Mouse (Mus musculus): ENCODE measurements around the gene Slc16a11. TPM values are rescaled to one million over a fixed set of nuclear protein-coding genes. Genes with fewer than 3 reads are reported as not detected.

Slc16a11 gene
- total RNA-seq, 2 experiments from 2014 or later, result 0.46 to 0.49 TPM

GRCm38 (mm10) chr11:70221603-70222500 lies 9.3 kb downstream of the Slc16a11 start:
- intact Hi-C loops (cut with DNase I), result no loop called here
- DNase-seq, result no peak

- intact Hi-C loops (cut with DNase I), result no loop called here
- DNase-seq, result no peak
These were observed 11.2 kb downstream of the Slc16a11 start for GRCm38 (mm10) chr11:70223724-70224123.

GRCm38 (mm10) chr11:70225798-70226601 lies 13.4 kb downstream of the Slc16a11 start:
- intact Hi-C loops (cut with DNase I), result no loop called here
- no peak for DNase-seq

- intact Hi-C loops (cut with DNase I), result no loop called here
- DNase-seq, result no peak
These were observed 14.0 kb downstream of the Slc16a11 start for GRCm38 (mm10) chr11:70226602-70226890.

GRCm38 (mm10) chr11:70227126-70227525 lies 14.6 kb downstream of the Slc16a11 start:
- no peak for DNase-seq
- intact Hi-C loops (cut with DNase I), result no loop called here

GRCm38 (mm10) chr11:70227661-70228245 lies 15.2 kb downstream of the Slc16a11 start:
- intact Hi-C loops (cut with DNase I), result no loop called here
- DNase-seq, result no peak

- intact Hi-C loops (cut with DNase I), result no loop called here
- peak; percentile 76 to 80 for DNase-seq
These were observed 16.3 kb downstream of the Slc16a11 start for GRCm38 (mm10) chr11:70228828-70229227.

GRCm38 (mm10) chr11:70229260-70230010 lies 16.9 kb downstream of the Slc16a11 start, which contains the start of gene Bcl6b:
TSS of gene Bcl6b (minus strand) at chr11:70229798.
- no peak for DNase-seq
- intact Hi-C loops (cut with DNase I), result loop anchor here (5.0 kb wide), 1 partner anchor 78 kb away; no protein-coding TSS in a partner anchor

GRCm38 (mm10) chr11:70230239-70230727 lies 17.7 kb downstream of the Slc16a11 start:
- intact Hi-C loops (cut with DNase I), result loop anchor here (5.0 kb wide), 1 partner anchor 77 kb away; no protein-coding TSS in a partner anchor
- DNase-seq, result peak; percentile 83 to 84

- DNase-seq, result peak in 1 of 2 experiments; percentile 74
- intact Hi-C loops (cut with DNase I), result loop anchor here (5.0 kb wide), 1 partner anchor 75 kb away; no protein-coding TSS in a partner anchor
These were observed 20.0 kb downstream of the Slc16a11 start for GRCm38 (mm10) chr11:70232546-70232945.

- DNase-seq, result peak in 1 of 2 experiments; percentile 34
These were observed 20.5 kb downstream of the Slc16a11 start for GRCm38 (mm10) chr11:70233016-70233415.

GRCm38 (mm10) chr11:70234037-70234436 lies 21.5 kb downstream of the Slc16a11 start:
- peak; percentile 55 to 61 for DNase-seq
- intact Hi-C loops (cut with DNase I), result loop anchor here (5.0 kb wide), 1 partner anchor 73 kb away; no protein-coding TSS in a partner anchor

More at GRCm38 (mm10) chr11:70233016-70233415, 20.5 kb downstream of the Slc16a11 start:
- intact Hi-C loops (cut with DNase I), result loop anchor here (5.0 kb wide), 1 partner anchor 74 kb away; no protein-coding TSS in a partner anchor

GRCm38 (mm10) chr11:70234497-70234896 lies 21.9 kb downstream of the Slc16a11 start:
- intact Hi-C loops (cut with DNase I), result loop anchor here (5.0 kb wide), 1 partner anchor 73 kb away; no protein-coding TSS in a partner anchor
- no peak for DNase-seq

- no peak for DNase-seq
- intact Hi-C loops (cut with DNase I), result no loop called here
These were observed 22.8 kb downstream of the Slc16a11 start for GRCm38 (mm10) chr11:70235254-70235900.

GRCm38 (mm10) chr11:70236717-70237116 lies 24.2 kb downstream of the Slc16a11 start:
- intact Hi-C loops (cut with DNase I), result no loop called here
- no peak for DNase-seq

GRCm38 (mm10) chr11:70237457-70238167 lies 25.1 kb downstream of the Slc16a11 start, which contains the start of gene 0610010K14Rik:
TSS of gene 0610010K14Rik (minus strand) at chr11:70237914.
- peak; percentile 97 to 98 for DNase-seq
- intact Hi-C loops (cut with DNase I), result no loop called here

- intact Hi-C loops (cut with DNase I), result no loop called here
- DNase-seq, result peak in 1 of 2 experiments; percentile 22
These were observed 26.3 kb downstream of the Slc16a11 start for GRCm38 (mm10) chr11:70238591-70239440.
